Mouse (Mus musculus): ENCODE data around the gene Nfyc. TPM values are rescaled to one million over a fixed set of nuclear protein-coding genes. Genes with fewer than 3 reads are reported as not detected.

Gene Nfyc
- total RNA-seq, 1 experiment = 62.0 TPM

DNA sequence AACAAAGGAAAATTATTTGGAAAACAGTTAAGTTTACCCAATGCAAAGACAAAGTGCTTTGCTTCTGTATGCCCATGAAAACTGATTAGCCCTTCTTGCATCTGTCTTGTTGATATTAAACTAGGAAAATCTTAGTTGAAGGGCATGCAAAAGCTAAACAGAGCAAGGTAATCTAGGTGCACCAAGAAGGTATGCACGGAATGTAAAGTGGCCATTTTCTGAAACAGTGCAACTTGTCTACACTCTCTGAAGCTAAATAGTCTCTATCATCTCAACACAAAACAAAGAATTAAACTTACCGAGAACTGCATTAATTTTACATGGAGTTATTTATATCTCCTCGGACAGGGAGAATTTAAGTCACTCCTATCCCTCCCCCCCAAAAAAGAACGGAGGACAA is 16.2 kb downstream of the Nfyc start:
- TF ChIP-seq ZC3H11A (IDR thresholded peaks at IDR 0.05; ENCODE audit: borderline replicate concordance, low read depth, low read length) (no peak), ZNF384 (IDR thresholded peaks at IDR 0.05; ENCODE audit: low read depth, low read length) (no peak)
- Histone ChIP-seq H3K4me1 (ENCODE audit: control insufficient read depth in 2 of 2, insufficient read depth in 2 of 2, low read length in 2 of 2, poor library complexity in 1 of 2) (peaks cover 5 to 17% of the 10 kb centered on the region in 2 experiments; a peak in 3 of 4 replicates), H3K27ac (ENCODE audit: insufficient read depth, low read depth, low read length, poor library complexity, severe bottlenecking) (no peak overlapping the region; the same call in 1 of the 2 replicates), H3K4me3 (ENCODE audit: insufficient read depth in 1 of 2, low read depth in 1 of 2, low read length in 2 of 2, poor library complexity in 1 of 2, severe bottlenecking in 1 of 2) (peak overlapping the region; percentile 43 to 74), H3K36me3 (ENCODE audit: control insufficient read depth, insufficient read depth, low read length, poor library complexity, severe bottlenecking) (no peaks in the 10 kb centered on the region), H3K9ac (ENCODE audit: insufficient read depth, low read depth, low read length, poor library complexity, severe bottlenecking) (no peak overlapping the region), H3K9me3 (ENCODE audit: control insufficient read depth, insufficient read depth, low read depth, low read length) (no peaks in the 10 kb centered on the region)
- DNase-seq (ENCODE audit: low read depth, low spot score) = no peak
- in situ Hi-C loops (cut with MboI; ENCODE audit: low sequenced_read_pairs in 2 of 2, unreplicated experiment in 2 of 2) = no loop called here

DNA sequence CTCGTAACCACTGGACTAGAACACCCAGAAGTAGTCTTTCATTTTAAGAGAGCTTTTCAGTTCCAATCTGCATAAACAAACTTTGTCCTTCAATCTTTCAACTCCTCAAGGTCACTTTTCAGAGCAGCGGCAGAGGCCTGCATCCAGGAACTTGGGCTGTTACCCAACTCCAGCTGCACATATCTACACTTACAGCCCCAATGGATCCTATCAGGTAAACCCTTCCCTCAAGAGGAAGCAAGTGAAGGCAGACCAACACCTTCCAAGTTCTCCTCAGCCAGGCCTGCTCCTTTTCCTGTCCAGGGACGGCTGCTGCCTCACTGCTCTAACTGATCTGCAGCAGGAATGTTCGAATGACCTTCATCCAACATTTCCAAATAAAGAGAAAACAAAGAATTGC is 17.2 kb downstream of the Nfyc start:
- DNase-seq (ENCODE audit: low read depth, low spot score) = no peak
- Histone ChIP-seq H3K4me1 (ENCODE audit: control insufficient read depth in 2 of 2, insufficient read depth in 2 of 2, low read length in 2 of 2, poor library complexity in 1 of 2) (peaks cover 5 to 17% of the 10 kb centered on the region in 2 experiments; a peak in 3 of 4 replicates), H3K27ac (ENCODE audit: insufficient read depth, low read depth, low read length, poor library complexity, severe bottlenecking) (0 out of 2 replicates have a peak overlapping the region, but pooled peaks have one; percentile 17), H3K9me3 (ENCODE audit: control insufficient read depth, insufficient read depth, low read depth, low read length) (no peaks in the 10 kb centered on the region), H3K4me3 (ENCODE audit: insufficient read depth in 1 of 2, low read depth in 1 of 2, low read length in 2 of 2, poor library complexity in 1 of 2, severe bottlenecking in 1 of 2) (peak overlapping the region; percentile 7 to 74; a peak in 1 of 4 replicates), H3K36me3 (ENCODE audit: control insufficient read depth, insufficient read depth, low read length, poor library complexity, severe bottlenecking) (no peaks in the 10 kb centered on the region), H3K9ac (ENCODE audit: insufficient read depth, low read depth, low read length, poor library complexity, severe bottlenecking) (peak overlapping the region; percentile 10; the same call in 1 of the 2 replicates)
- TF ChIP-seq HCFC1 (IDR thresholded peaks at IDR 0.05; ENCODE audit: borderline replicate concordance, insufficient read depth, low read length) (no peak), ZNF384 (IDR thresholded peaks at IDR 0.05; ENCODE audit: low read depth, low read length) (no peak), ZC3H11A (IDR thresholded peaks at IDR 0.05; ENCODE audit: borderline replicate concordance, low read depth, low read length) (no peak), MAFK (IDR thresholded peaks at IDR 0.05; ENCODE audit: insufficient read depth, low read depth, low read length) (no peak), CHD2 (IDR thresholded peaks at IDR 0.05; ENCODE audit: low read depth, low read length) (no peak)
- in situ Hi-C loops (cut with MboI; ENCODE audit: low sequenced_read_pairs in 2 of 2, unreplicated experiment in 2 of 2) = no loop called here

DNA sequence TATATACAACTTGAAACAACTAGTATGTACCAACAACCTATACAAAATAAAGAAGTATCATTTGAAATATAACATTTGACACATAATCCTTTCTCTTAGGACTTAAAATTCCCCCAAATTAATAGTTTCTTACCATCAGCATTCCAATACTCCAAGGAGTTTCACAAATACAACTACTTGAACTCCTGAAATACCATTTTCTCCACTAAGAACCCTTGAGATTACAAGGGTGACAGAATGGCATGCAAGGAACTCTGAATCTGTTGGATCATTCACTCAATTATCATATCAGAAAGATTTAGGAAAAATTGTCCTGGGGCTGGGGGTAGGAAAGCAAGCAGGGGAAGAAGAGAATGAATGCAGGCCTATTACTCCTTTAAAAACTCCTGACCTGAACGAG is 17.6 kb downstream of the Nfyc start:
- no peak for DNase-seq (ENCODE audit: low read depth, low spot score)
- Histone ChIP-seq H3K36me3 (ENCODE audit: control insufficient read depth, insufficient read depth, low read length, poor library complexity, severe bottlenecking) (no peaks in the 10 kb centered on the region), H3K9ac (ENCODE audit: insufficient read depth, low read depth, low read length, poor library complexity, severe bottlenecking) (peak overlapping the region; percentile 10; the same call in 1 of the 2 replicates), H3K9me3 (ENCODE audit: control insufficient read depth, insufficient read depth, low read depth, low read length) (no peaks in the 10 kb centered on the region), H3K27ac (ENCODE audit: insufficient read depth, low read depth, low read length, poor library complexity, severe bottlenecking) (no peak overlapping the region), H3K4me1 (ENCODE audit: control insufficient read depth in 2 of 2, insufficient read depth in 2 of 2, low read length in 2 of 2, poor library complexity in 1 of 2) (peaks cover 5 to 17% of the 10 kb centered on the region in 2 experiments; a peak in 3 of 4 replicates), H3K4me3 (ENCODE audit: insufficient read depth in 1 of 2, low read depth in 1 of 2, low read length in 2 of 2, poor library complexity in 1 of 2, severe bottlenecking in 1 of 2) (no peak overlapping the region)
- TF ChIP-seq HCFC1 (IDR thresholded peaks at IDR 0.05; ENCODE audit: borderline replicate concordance, insufficient read depth, low read length) (no peak), ZNF384 (IDR thresholded peaks at IDR 0.05; ENCODE audit: low read depth, low read length) (no peak), MAFK (IDR thresholded peaks at IDR 0.05; ENCODE audit: insufficient read depth, low read depth, low read length) (no peak), CHD2 (IDR thresholded peaks at IDR 0.05; ENCODE audit: low read depth, low read length) (no peak), ZC3H11A (IDR thresholded peaks at IDR 0.05; ENCODE audit: borderline replicate concordance, low read depth, low read length) (no peak)
- in situ Hi-C loops (cut with MboI; ENCODE audit: low sequenced_read_pairs in 2 of 2, unreplicated experiment in 2 of 2) = no loop called here

DNA sequence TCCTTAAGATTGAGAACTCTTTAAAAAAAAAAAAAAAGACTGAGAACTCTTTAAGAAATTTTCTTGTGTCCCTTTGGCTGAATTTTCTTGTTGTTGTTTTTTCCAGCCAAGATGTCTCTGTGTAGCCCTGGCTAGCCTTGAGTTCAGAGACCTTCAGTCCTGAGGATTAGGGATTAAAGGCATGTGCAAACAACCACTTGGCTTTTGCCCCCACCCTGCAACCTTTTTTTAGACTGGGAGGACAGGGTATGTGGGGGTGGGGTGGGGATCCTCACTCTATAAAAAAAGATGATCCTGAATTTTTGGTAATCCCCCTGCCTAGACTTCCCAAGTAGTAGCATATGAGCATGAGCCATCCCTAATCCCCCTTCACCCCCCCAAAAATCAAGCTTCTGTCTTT is 25.6 kb downstream of the Nfyc start:
- Histone ChIP-seq H3K9ac (ENCODE audit: insufficient read depth, low read depth, low read length, poor library complexity, severe bottlenecking) (no peak overlapping the region), H3K27ac (ENCODE audit: insufficient read depth, low read depth, low read length, poor library complexity, severe bottlenecking) (no peak overlapping the region), H3K9me3 (ENCODE audit: control insufficient read depth, insufficient read depth, low read depth, low read length) (no peaks in the 10 kb centered on the region), H3K4me3 (ENCODE audit: insufficient read depth in 1 of 2, low read depth in 1 of 2, low read length in 2 of 2, poor library complexity in 1 of 2, severe bottlenecking in 1 of 2) (no peak overlapping the region), H3K36me3 (ENCODE audit: control insufficient read depth, insufficient read depth, low read length, poor library complexity, severe bottlenecking) (no peaks in the 10 kb centered on the region), H3K4me1 (ENCODE audit: control insufficient read depth in 2 of 2, insufficient read depth in 2 of 2, low read length in 2 of 2, poor library complexity in 1 of 2) (peaks cover 1 to 2% of the 10 kb centered on the region in 2 experiments; a peak in 1 of 4 replicates)
- DNase-seq (ENCODE audit: low read depth, low spot score) = no peak
- TF ChIP-seq MAFK (IDR thresholded peaks at IDR 0.05; ENCODE audit: insufficient read depth, low read depth, low read length) (no peak), ZC3H11A (IDR thresholded peaks at IDR 0.05; ENCODE audit: borderline replicate concordance, low read depth, low read length) (no peak), HCFC1 (IDR thresholded peaks at IDR 0.05; ENCODE audit: borderline replicate concordance, insufficient read depth, low read length) (no peak), ZNF384 (IDR thresholded peaks at IDR 0.05; ENCODE audit: low read depth, low read length) (no peak), CHD2 (IDR thresholded peaks at IDR 0.05; ENCODE audit: low read depth, low read length) (no peak)
- in situ Hi-C loops (cut with MboI; ENCODE audit: low sequenced_read_pairs in 2 of 2, unreplicated experiment in 2 of 2) = no loop called here

DNA sequence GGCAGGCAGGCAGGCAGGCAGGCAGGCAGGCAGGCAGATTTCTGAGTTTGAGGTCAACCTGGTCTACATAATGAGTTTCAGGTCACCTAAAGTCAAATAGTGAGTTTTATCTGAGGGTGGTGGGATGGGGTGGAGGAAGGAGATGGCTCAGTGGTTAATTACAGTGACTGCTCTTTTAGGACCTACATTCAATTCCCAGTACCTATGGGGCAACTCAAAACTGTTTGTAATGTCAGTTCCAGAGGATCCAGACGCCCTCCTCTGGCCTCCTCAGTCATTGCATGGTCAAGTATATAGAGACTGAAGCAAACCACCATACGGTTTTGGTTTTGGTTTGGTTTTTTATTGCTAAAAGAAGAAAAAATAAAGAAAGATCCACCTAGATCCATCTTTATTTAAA is 29.9 kb downstream of the Nfyc start:
- H3K9me3 ChIP-seq (ENCODE audit: control insufficient read depth, insufficient read depth, low read depth, low read length) = no peaks in the 10 kb centered on the region
- in situ Hi-C loops (cut with MboI; ENCODE audit: low sequenced_read_pairs in 2 of 2, unreplicated experiment in 2 of 2) = no loop called here
- DNase-seq (ENCODE audit: low read depth, low spot score) = no peak
- no peak for TF ChIP-seq CHD2 (IDR thresholded peaks at IDR 0.05; ENCODE audit: low read depth, low read length)
- TF ChIP-seq ZC3H11A (IDR thresholded peaks at IDR 0.05; ENCODE audit: borderline replicate concordance, low read depth, low read length) = no peak
- no peak for TF ChIP-seq MAFK (IDR thresholded peaks at IDR 0.05; ENCODE audit: insufficient read depth, low read depth, low read length)
- TF ChIP-seq ZNF384 (IDR thresholded peaks at IDR 0.05; ENCODE audit: low read depth, low read length) = no peak
- no peak for TF ChIP-seq HCFC1 (IDR thresholded peaks at IDR 0.05; ENCODE audit: borderline replicate concordance, insufficient read depth, low read length)
- no peak overlapping the region for H3K9ac ChIP-seq (ENCODE audit: insufficient read depth, low read depth, low read length, poor library complexity, severe bottlenecking)
- peaks cover 2 to 3% of the 10 kb centered on the region in 2 experiments; a peak in 3 of 4 replicates for H3K4me1 ChIP-seq (ENCODE audit: control insufficient read depth in 2 of 2, insufficient read depth in 2 of 2, low read length in 2 of 2, poor library complexity in 1 of 2)
- H3K27ac ChIP-seq (ENCODE audit: insufficient read depth, low read depth, low read length, poor library complexity, severe bottlenecking) = no peak overlapping the region
- H3K4me3 ChIP-seq (ENCODE audit: insufficient read depth in 1 of 2, low read depth in 1 of 2, low read length in 2 of 2, poor library complexity in 1 of 2, severe bottlenecking in 1 of 2) = no peak overlapping the region
- no peaks in the 10 kb centered on the region for H3K36me3 ChIP-seq (ENCODE audit: control insufficient read depth, insufficient read depth, low read length, poor library complexity, severe bottlenecking)

Measured in ES-E14 (cell line).